Mouse (Mus musculus) cerebellum, adult 9-11 months (tissue): ENCODE data around the gene Dok1.

Experiments
- DNase-seq: peaks from one replicate; pipeline ENCODE4 v3.0.0; 2022

The Dok1 gene

GRCm38 (mm10) chr6:83033249-83034185 is at the start of gene Dok1, which contains the start of gene Loxl3:
Dok1 (minus strand) TSS chr6:83033471.
Loxl3 (plus strand) TSS chr6:83034173.
- no peak for DNase-seq

DNA sequence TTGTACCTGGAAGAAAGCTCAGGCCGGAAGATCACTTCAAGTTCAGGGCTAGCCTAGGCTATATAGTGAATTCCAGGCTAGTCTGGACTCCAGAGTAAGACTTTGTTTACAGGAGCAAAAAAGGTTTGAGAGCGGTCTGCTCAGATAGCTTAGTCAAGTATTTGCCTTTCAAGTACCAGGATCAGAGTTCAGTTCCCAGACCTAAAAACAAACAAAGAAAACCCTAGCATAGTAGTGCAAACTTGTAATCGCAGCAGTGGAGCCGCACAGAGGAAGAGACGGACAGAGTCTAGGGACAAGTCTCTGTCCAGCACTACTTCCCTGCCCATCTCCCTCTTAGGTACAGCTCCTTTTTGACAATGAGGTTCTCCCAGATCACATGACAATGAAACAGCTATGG is 46.9 kb upstream of the Dok1 start:
- no peak for DNase-seq

- peak; percentile 98 for DNase-seq
Observed at GRCm38 (mm10) chr6:83078324-83078858, 45.1 kb upstream of the Dok1 start.

GRCm38 (mm10) chr6:83077630-83078323 is 44.5 kb upstream of the Dok1 start, which contains the start of gene Pcgf1:
Pcgf1 (plus strand) TSS chr6:83077869.
- no peak for DNase-seq

- DNase-seq: no peak
Observed at GRCm38 (mm10) chr6:83074979-83075378, 41.7 kb upstream of the Dok1 start.

DNA sequence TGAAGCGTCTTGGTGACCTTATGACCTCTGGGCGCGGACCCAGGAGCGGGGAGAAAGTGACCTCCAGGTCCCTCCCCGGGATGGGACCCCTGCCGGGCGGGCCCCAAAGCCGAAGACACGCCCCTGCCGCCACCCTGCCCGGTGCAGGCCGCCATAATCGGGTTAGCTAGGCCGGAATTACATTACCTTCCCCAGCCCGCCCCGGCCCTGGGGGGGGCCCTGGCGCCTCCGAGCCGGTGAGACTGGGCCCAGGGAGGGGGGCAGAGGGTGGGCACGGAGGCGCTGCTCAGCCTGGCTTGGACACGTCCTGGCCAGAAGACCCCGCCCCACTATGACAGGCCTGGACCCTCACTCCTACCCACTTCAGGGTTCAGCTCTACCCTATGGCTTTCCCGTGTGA is 37.9 kb upstream of the Dok1 start:
- DNase-seq: peak; percentile 56

DNA sequence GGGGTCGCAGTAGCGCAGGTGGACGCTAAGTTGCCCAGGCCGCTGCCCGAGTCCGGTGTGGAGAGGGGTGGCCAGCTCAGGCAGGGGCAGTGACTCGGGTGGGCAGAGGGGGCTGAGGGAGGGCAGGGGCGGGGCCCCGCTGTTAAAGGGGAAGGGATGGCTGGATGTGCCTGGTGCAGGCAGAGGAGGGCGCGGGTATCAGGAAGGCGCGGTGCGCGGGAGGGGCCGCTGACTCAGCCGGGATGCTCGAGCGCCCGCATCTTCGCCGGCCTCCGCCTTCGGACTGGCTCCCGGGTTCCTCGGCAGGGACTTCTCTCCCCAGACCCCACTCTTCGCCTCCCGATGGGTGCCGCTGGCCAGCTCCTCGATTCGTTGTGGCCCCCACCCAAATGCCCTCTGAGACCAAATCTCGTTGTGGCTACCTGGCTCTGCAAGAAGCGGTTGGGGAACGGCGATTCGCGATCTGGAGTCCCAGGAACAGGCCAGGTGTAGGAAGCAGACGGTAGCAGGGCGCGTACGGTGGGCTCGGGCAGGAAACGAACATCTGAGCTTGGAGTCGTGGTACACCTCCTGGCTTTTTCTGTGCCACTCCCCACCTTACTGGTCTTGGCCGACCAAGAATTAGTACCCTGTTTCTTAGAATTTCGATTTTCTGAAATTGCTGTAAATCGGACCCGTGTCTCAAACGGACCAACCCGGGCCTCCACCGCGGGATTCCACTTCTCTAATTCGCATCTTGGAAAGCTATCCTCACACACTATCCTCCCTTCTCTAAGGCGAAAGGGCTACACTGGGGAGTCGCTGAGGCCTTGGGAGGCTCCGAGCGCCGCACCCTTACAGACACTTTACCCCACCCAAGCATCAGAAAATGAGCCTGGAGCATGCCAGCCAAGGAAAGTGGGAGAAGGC is 37.3 kb upstream of the Dok1 start:
- no peak for DNase-seq

- DNase-seq: no peak
Observed at GRCm38 (mm10) chr6:83070247-83070310, 36.8 kb upstream of the Dok1 start, which contains the start of gene Tlx2. Tlx2 (minus strand) TSS chr6:83070293.

DNA sequence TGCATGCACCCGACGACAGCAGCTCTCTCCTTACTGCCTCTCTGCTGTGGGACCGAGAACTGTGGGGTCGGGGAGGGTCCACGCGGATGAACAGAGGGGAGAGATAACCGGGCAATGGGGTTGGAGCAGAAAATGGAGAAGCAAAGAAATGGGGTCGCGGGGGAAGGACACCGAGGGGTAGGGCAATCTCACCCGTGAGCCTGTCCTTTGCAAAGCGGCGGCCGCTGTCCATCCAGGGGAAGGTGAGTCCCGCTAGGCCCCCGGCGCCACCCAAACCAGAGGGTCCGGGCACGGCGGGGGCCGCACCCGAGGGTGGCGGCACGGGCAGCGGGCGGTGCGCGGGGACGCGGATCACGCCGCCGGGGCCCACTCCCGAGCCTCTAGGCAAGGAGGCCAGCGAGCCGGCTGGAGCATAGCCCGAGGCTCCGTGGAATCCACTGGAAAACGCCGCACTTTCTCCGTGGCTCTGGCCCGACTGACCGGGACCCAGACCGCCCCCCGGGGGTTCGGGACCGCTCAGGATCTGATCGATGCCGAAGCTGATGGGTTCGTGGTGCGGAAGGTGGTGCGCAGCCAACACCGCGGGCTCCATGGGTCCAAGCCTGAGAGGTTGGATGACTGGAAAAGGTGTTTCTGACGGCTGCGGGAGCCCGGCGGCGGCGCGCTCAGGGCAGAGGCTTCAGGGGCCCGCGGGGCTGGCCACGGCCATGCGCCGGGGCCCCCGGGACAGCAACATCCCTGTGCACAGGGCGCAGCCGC is 36.4 kb upstream of the Dok1 start:
- DNase-seq: no peak

DNA sequence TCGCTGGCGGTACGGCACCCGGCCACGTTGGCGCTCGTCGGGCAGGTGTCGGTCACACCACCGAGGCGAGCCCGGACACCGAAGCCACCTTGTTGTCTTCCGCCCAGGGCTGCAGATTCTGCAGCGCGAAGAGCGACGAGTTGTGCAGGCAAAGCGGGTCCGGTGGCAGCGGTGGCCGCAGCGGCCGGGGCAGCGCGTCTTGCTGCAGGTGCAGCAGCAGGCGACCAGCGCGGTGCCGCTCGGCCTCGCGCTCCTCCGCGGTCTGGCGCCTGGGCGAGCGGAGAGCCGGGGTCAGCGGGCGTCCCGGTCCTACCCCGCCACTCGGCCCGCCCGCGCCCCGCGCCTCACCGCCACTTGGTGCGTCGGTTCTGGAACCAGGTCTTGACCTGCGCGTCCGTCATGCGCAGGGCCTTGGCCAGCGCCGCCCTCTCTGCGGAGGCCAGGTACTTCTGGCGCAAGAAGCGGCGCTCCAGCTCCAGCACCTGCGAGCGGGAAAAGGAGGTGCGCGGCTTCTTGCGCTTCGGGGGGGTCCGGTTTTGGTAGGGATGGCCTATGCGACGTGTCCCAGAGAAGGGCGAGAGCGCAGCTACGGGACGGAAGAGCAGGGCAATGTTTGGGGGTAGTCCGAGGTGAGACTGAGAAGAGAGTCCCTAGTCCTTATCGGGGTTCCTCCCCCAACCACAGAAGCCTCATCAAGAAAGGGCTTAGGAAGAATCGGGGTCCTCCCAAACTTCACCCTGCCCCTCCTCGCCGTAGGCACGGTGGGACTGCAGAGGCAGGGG is 35.6 kb upstream of the Dok1 start:
- no peak for DNase-seq

DNA sequence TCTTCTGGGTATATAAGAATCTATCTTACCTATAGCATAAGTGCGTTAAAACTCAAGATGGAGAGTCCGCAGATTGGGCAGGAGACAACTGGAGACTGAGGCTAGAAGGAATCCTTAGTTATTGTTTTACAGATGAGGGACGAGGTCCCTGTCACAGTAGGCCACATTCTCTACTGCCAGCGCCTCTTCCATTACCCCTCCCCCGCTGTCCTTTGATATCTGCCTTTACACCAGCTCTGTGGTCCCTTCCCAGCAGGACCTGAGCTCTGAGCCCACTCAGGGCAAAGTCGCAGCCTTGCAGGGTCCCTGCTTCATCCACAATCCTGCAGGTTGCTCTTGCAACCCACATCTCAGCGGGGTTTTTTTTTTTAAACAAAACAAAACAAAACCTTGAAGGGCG is 35.0 kb upstream of the Dok1 start:
- DNase-seq: no peak

GRCm38 (mm10) chr6:83066441-83066840 is 33.2 kb upstream of the Dok1 start:
- DNase-seq: no peak

DNA sequence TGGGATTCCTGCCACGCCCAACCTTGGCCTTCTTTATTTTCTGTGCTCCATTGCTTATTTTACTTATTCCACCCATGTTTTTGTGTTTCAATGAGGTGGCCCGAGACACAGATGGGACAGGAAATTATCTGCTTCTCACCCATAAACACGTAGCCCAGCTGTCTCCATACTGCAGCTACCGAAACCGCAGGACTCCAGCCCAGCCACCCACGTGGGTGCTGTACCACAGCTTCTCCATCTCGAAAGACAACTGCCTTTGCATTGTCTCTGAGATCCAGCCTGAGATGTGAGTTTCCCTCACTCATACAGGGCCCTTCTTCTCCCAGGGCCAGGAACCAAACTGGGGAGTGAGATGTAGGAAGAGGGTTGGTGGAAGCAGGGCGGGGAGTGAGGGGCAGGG is 32.7 kb upstream of the Dok1 start:
- no peak for DNase-seq

- DNase-seq: no peak
Observed at GRCm38 (mm10) chr6:83058725-83059124, 25.5 kb upstream of the Dok1 start.

DNA sequence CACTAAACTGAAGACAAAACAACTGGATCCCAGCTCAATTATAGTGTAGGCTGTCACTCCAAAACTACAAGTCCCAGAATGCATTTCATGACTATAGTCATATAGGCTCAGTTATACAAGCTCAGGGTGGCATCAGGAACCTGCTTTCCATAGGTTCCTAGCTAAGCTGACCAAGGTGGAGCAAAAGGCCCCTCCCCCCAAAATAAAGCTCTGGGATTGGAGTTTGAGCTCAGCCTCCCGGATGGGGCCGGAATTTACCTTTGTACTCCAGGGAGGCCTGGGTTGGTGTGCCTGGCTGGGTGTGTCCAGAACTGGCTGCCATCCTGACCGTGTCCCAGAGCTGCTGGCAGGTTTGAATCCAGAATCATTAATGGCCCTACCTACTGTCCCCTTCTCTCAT is 24.5 kb upstream of the Dok1 start, which contains the start of gene Dqx1:
Dqx1 (plus strand) TSS at position 55 of the 400 bp plus-strand sequence.
- DNase-seq: peak; percentile 42

DNA sequence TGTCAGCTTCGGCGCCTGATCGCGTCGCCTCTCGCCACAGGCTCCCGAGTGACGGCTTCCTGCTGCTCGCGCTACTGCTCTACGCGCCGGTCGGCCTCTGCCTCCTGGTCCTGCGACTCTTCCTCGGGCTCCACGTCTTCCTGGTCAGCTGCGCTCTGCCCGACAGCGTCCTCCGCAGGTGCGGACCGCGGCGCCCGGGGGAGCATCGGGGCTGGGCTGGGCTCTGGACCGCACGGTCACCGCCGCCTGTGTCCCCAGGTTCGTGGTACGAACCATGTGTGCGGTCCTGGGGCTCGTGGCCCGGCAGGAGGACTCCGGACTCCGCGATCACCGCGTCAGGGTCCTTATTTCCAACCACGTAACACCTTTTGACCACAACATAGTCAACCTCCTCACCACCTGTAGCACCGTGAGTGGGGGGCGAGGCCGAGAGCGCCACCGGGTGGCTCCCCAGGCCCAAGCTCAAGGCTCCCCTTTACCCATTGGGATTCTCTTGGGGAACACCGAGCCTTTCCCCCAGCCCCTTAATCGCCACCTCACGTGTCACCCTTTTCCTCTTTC is 21.7 kb upstream of the Dok1 start, which contains the start of gene Htra2:
Htra2 (minus strand) TSS at position 403 of the 561 bp plus-strand sequence.
- DNase-seq: no peak

GRCm38 (mm10) chr6:83054074-83054851 is 21.0 kb upstream of the Dok1 start, which contains the start of gene Aup1:
Aup1 (plus strand) TSS chr6:83054521.
- DNase-seq: peak; percentile 97

DNA sequence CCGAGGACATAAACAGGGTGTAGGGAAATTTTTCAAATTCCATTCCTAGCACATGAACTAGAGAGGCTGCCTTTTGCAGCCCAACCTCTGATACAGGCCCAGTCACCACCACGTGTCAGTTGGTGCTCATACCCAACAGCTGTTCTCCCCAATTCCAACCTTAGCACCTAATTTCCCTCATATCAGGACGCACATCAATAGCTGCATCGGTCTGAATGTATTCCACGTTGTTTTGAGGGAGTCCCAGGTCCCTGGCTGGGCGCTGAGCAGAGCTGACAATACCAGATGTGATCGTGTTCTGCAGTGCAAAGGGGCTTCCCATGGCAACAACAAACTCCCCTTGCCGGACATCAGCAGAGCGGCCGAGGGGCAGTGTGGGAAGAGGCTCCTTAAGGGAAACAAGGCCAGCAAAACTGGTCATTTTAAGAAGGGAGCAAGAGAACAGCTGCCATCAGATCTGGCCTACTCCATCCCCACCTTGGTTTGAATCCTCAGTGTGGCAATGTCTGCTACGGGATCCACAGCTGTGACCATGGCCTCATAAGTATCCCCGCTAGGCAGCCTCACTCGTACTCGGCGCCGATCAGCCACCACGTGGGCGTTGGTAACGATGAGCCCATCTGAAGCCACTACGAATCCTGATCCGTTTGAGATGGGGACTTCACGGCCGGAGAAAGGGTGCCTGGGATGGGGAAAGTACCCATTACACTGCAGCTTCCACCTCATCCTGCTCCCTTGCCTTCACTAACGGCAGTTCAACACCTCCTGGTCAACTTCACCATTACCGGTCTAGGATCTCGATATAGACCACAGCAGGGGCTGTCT is 20.1 kb upstream of the Dok1 start:
- peak; percentile 43 for DNase-seq

DNA sequence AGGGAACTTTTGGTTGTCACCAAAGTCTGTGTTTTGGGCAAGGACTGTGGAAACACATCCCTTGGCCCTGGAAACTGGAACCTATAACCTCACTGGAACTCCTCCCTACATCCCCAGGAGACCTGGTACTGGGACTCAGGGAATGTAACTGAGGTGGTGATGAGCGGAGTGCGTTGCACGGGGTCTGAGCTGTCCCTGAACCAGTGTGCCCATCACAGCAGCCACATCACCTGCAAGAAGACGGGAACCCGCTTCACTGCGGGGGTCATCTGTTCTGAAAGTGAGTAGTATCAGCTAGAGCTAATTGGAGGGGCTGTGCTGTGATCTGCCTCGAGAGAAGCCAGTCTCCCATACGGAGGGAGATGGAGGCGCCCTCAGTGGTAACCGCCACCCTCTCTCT is 16.1 kb upstream of the Dok1 start:
- no peak for DNase-seq
